Mouse (Mus musculus) lung, postnatal 14 days (tissue): ENCODE measurements around the gene Rhbdd1.

Source experiments
- DNase-seq: peaks from one replicate; pipeline ENCODE4 v3.0.0; 2021

The Rhbdd1 gene

GRCm38 (mm10) chr1:82291930-82292712 is 24.1 kb upstream of the Rhbdd1 start:
- DNase-seq = no peak

- DNase-seq = peak; percentile 58
These were observed 23.5 kb upstream of the Rhbdd1 start for GRCm38 (mm10) chr1:82292771-82293170.

DNA sequence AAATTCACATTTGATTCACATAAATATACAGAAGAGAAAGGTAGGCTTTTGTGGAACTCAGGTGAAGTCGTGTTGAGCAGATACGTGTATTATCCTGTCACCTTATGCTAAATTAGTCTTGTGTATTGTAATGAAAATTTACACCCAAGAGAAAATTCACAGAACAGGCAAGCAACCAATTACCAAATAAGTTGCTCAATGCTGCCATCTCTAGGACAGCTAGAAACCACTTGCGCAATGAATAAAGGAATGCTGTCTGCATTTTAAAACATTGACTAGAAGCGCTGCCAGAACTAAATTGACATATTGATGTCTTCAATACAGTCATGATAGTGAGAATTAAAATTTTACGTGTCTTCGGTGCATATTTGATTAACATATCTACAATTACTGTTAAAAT is 22.1 kb upstream of the Rhbdd1 start:
- DNase-seq = peak; percentile 52

DNA sequence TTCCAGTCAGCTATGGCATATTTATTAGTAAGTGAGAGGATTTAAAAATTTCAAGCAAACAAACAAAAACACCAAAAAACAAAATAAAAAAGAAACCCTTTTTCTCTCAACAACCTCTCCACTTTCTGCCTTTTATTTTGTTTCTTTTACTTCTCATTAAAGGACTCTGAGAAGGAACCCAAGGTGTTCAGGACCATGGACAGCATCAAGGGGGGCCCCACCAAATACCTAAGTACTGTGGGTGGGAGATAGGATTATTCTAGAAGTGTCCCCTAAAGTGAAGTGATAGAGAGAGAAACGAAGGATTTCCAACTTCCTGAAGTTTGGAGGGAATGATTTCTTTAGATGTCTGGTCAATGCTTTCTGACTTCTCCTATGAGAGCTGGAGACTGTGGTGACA is 17.7 kb upstream of the Rhbdd1 start:
- DNase-seq = no peak

- no peak for DNase-seq
These were observed 11.8 kb upstream of the Rhbdd1 start for GRCm38 (mm10) chr1:82304483-82304882.

DNA sequence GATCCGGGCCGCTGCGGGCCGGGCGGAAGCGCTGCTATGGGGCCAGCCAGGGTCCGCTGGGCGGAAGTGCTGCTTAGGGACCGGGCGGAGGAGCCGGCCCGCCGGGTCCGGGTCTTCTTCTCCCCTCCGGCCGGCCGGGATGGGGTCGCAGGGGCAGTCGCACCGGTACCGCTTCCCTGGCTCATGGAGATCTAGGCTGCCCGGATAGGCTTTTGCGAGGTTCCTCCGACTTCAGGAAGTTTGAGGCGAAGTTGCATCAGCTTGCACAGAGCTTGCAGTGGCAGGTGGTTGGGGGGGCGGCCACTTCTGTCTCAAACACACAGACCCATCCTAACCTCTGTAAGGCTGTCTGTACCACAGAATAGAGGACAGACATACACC is 484 bp downstream of the Rhbdd1 start:
- DNase-seq = peak; percentile 41

- DNase-seq = no peak
These were observed 4.2 kb downstream of the Rhbdd1 start for GRCm38 (mm10) chr1:82320456-82320855.

DNA sequence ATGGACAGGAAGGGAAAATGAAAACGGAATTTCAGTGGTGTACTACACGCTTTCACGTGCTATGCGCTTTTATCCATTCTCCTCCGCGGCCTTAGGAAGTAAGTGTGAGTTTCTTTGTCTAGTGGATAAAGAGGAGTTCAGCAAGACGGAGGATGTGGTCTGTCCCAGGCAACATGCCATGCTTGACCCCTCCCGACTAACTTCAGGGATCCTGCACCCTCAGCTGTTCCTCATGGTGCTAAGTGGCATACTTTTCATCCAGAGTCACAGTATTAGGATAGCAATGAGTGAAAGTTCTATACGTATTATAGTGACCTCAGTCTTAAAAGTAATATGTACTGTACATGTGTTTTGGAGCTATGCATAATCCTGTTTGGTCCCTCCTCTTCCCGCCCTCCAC is 4.6 kb downstream of the Rhbdd1 start:
- no peak for DNase-seq

- no peak for DNase-seq
These were observed 5.2 kb downstream of the Rhbdd1 start for GRCm38 (mm10) chr1:82321441-82321840.

DNA sequence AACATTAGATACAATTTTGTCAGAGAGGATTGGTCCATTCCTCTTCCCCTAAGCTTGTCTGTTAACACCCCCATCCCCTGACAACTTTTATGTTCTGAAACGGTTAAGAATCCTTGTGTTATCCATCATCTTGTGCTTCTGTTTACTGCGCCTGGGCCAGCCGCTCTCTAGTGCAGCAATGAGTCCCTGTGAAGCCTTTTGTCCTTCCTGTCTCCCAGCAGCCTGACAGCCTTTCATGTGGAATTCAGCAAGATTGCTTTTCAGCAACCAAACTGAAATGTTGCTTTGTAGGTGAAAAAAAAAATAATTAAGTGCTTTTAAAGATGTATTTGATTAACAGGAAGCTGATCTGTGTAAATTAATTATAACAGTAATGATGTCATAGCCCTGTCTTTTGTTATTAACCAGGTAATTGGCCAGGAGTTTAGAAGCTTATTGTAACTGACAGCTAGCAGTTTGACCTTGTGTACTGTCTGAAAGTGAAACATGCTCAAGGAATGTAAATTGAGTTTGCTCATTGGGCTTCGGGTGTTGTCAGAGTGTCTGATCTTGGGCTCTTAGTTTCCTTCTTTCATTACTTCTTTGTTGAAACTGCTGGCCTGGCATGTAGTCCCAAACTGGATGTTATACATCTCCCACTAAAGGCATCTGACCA is 8.0 kb downstream of the Rhbdd1 start:
- no peak for DNase-seq

GRCm38 (mm10) chr1:82326120-82326519 is 9.9 kb downstream of the Rhbdd1 start:
- no peak for DNase-seq

- no peak for DNase-seq
These were observed 12.0 kb downstream of the Rhbdd1 start for GRCm38 (mm10) chr1:82328033-82328775.

DNA sequence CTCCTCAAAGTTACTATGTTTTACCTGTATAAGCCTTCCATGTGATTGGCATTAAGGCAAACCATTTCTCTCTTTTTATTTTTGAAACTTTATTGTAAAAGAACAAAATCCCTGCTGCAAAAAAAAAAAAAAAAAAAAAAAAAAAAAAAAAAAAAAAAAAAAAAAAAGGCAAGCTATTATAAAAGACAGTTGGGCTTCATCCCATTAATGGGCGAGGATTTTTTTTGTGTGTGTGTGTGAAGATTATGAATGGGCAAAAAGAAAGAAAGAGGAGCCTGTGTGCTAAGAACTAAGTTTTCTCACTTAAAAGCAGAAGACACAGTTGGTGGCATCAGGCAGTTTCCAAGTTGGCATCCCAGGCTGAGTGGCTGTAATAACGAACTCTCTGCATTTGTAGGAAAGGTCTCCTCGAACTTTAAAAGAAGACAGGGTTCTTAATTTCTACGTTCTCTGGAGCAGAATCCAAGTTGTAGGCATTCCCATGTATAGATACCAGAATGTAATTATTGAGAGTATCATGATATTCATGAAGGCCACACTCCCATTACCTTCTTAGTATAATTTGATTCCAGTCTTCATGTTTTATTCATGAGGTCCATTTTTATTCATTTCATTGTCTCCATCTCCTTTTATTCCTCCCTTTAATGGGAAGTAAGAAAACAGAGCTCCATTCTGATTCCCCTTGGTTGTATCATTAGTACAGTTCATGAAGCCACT is 13.1 kb downstream of the Rhbdd1 start:
- DNase-seq = no peak

- no peak for DNase-seq
These were observed 13.6 kb downstream of the Rhbdd1 start for GRCm38 (mm10) chr1:82329954-82330247.

- no peak for DNase-seq
These were observed 18.3 kb downstream of the Rhbdd1 start for GRCm38 (mm10) chr1:82334506-82334905.

- no peak for DNase-seq
These were observed 36.8 kb downstream of the Rhbdd1 start for GRCm38 (mm10) chr1:82353089-82353488.

DNA sequence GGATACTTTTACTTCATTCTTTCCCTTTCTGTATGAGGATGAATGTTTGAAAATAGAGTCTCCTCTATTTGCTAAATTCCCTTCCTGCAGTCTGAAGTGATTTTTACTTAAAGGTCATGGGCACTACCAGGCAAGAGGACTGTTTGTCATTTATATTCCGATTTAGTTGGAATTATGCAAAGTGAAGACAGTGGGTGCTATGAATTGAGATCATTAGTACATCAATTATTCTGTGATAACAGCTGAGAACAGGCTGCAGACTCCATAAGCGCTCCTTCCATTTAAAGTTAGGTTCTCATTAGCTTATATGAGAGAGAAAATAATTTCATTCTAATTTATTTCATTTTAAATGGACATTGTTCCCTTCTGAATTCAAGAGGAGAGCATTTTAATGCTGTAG is 37.5 kb downstream of the Rhbdd1 start:
- DNase-seq = no peak

- peak; percentile 2 for DNase-seq
These were observed 42.8 kb downstream of the Rhbdd1 start for GRCm38 (mm10) chr1:82358871-82359647.

GRCm38 (mm10) chr1:82359648-82360026 is 43.4 kb downstream of the Rhbdd1 start:
- DNase-seq = no peak

DNA sequence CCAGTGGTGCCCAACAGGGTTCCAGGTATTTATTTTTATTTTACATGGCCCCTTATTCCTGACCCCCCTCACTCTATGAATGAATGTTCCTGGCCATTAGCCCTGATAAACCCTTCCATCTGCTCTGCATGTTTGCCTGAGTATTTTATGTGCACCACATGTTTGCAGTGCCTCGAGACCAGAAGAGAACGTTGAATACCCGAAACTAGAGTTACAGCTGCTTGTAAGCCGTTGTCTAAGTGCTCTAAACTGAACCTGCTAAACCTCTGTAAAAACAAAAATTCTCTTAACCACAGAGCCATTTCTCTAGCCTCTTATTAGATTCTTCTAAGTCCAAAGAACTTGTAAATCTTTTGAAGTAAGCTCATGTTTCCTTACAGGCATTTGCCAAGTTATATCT is 45.0 kb downstream of the Rhbdd1 start:
- DNase-seq = no peak

DNA sequence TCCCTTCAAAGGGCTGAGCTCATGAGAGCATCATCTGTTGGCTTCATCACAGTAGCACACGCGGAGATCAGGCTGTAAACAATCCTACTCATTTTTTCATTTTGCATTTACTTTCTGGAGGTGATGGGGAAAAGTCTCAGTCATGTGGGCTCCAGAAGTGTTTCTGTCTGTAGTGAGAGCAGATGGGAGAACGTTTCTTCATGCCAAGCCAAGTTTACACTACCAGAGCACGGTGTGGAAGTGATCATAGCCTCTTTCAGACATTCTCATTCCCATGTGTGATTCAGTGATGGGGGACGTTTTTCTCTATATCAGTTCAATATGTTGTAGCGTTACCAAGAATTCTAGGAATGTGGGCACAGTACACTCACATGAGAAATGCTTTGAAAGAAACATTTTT is 45.9 kb downstream of the Rhbdd1 start:
- no peak for DNase-seq

- no peak for DNase-seq
These were observed 47.8 kb downstream of the Rhbdd1 start for GRCm38 (mm10) chr1:82364047-82364446.

DNA sequence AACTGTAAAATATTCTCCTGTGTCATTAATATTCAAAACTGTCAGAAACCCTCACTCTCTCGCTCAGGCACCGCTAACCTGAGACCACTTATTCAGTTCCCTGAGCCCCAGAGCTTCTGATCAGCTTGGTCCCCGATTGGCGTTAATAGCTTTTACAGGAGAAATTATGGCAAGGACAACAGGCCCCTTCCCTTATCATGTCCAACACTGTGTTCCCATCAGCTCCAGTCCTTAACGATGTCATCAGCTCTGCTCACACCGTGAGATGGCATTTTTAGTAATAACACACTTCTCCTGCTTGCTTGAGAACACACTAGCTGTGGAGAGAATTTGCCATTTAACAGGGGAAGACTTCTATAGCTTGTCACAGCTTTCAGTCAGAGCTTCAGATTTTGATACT is 48.2 kb downstream of the Rhbdd1 start:
- no peak for DNase-seq
